Mouse (Mus musculus) embryonic facial prominence, embryonic 13.5 days (tissue): ENCODE measurements around the gene Cdkn2a. TPM values are rescaled to one million over a fixed set of nuclear protein-coding genes. Genes with fewer than 3 reads are reported as not detected.
A peak's percentile ranks its signal among the peaks of the same experiment; 100 is the strongest.

Source experiments
- ATAC-seq: fragments of 200-750 bp; cut with Nextera tagmentation; 2 replicates; pipeline ENCODE4 v1.8.0; 2017; ENCODE audit warnings: low read depth; ENCODE audit not compliant: insufficient number of reproducible peaks, insufficient read depth, low FRiP score, low TSS enrichment
- H3K27ac ChIP-seq: fragments of 300-500 bp; sonication (generic); 2 replicates; pipeline ENCODE4 v1.5.1; 2015; ENCODE audit warnings: moderate library complexity, mild to moderate bottlenecking, inconsistent platforms
- H3K27me3 ChIP-seq: fragments of 300-500 bp; sonication (generic); 2 replicates; pipeline ENCODE4 v1.6.1; 2015; ENCODE audit warnings: mild to moderate bottlenecking, inconsistent platforms
- H3K36me3 ChIP-seq: fragments of 300-500 bp; sonication (generic); 2 replicates; pipeline ENCODE4 v1.6.1; 2015; ENCODE audit warnings: mild to moderate bottlenecking, inconsistent platforms
- H3K4me1 ChIP-seq: fragments of 300-500 bp; sonication (generic); 2 replicates; pipeline ENCODE4 v1.6.1; 2015; ENCODE audit warnings: inconsistent platforms
- H3K4me2 ChIP-seq: fragments of 300-500 bp; sonication (generic); 2 replicates; pipeline ENCODE4 v1.6.1; 2015; ENCODE audit warnings: moderate library complexity, mild to moderate bottlenecking, inconsistent platforms
- H3K4me3 ChIP-seq: fragments of 300-500 bp; sonication (generic); 2 replicates; pipeline ENCODE4 v1.5.1; 2015; ENCODE audit warnings: mild to moderate bottlenecking, inconsistent platforms
- H3K9ac ChIP-seq: fragments of 300-500 bp; sonication (generic); 2 replicates; pipeline ENCODE4 v1.6.1; 2015; ENCODE audit warnings: mild to moderate bottlenecking, inconsistent platforms
- H3K9me3 ChIP-seq: fragments of 300-500 bp; sonication (generic); 2 replicates; pipeline ENCODE4 v1.6.1; 2016; ENCODE audit warnings: inconsistent platforms
- WGBS: fragments of 180-500 bp; shearing (Covaris S2); methylation state at CpG from one replicate; pipeline ENCODE4 v1.1.7; 2015; ENCODE audit warnings: mixed read lengths; 5-methylcytosine and 5-hydroxymethylcytosine counted together
- polyA plus RNA-seq: library from polyadenylated mRNA; unstranded; fragments of >200 nt; fragmentation: Nextera tagmentation; extraction: Ambion mirVana; gene quantifications from 2 replicates; pipeline ENCODE4 v1.2.1, GENCODE M21; 2015

Cdkn2a gene
- not detected in 2 replicates for polyA plus RNA-seq

DNA sequence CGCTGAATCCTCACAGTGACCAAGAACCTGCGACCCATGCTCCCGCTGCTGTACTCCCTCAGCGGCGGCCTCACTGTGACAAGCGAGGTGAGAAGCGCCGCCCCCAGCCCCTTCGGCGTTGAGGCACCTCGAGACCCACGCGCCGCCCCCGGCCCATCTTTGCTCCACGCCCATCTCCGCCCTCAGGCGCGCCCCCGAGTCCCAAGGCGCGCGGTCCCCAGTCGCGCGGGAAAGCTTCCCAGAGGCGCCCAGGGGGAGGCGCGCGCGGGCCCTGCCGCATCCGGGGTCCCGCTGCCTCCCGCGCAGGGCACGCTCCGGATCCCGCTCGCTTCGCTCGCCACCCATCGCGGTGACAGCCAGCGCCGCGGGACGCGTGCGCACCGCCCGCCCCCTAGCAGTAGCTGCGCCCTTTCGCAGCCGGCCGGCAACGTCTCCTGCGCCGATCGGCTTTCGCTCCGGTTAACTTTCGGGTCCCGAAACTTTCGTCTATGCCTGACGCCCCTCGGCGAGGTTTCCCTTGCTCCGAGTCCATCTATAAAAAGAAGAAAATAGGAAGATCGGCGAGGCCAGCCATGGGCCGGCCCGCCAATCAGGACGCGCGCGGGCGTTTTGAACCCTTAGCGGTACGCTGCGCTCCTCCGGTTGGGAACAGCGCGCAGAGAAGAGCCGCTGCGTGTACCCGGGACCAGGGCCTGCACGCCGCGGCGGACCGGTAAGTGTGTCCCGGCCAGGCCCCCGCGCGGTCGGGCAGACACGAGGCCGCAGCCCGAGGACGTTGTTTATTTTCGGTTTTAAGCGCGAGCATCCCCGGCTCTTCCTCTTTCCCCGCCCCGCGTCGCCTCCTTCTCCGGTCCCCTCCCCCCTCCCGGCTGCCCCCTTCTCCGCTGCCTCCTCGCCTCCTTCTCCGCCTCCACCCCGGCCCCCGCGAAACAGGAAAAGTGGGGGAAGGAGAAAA is at the start of gene Cdkn2a:
Gene Cdkn2a (minus strand): TSS at position 168 of the 955 bp plus-strand sequence.
- H3K4me1 ChIP-seq: peaks cover 7% of the 10 kb centered on the region
- H3K27me3 ChIP-seq: peaks cover 90% of the 10 kb centered on the region
- no peak within 1 kb of the TSS for H3K27ac ChIP-seq
- H3K36me3 ChIP-seq: no peaks in the 10 kb centered on the region
- H3K4me3 ChIP-seq: peak within 1 kb of the TSS; percentile 59
- ATAC-seq: peak; percentile 72; the same call in 1 of the 2 replicates
- H3K4me2 ChIP-seq: peak within 1 kb of the TSS; percentile 97
- peak within 1 kb of the TSS; percentile 55 for H3K9ac ChIP-seq
- under 1% methylated on average over 109 of the region's 117 CpGs for WGBS
- no peaks in the 10 kb centered on the region for H3K9me3 ChIP-seq

- Histone ChIP-seq H3K27ac (no peak overlapping the region), H3K4me3 (no peak overlapping the region), H3K4me1 (peaks cover 10% of the 10 kb centered on the region), H3K4me2 (no peak overlapping the region), H3K9me3 (no peaks in the 10 kb centered on the region), H3K9ac (no peak overlapping the region), H3K36me3 (no peaks in the 10 kb centered on the region), H3K27me3 (peaks cover 62% of the 10 kb centered on the region)
- no peak for ATAC-seq
- WGBS: 8% methylated on average over 13 of the region's 13 CpGs
Observed at GRCm38 (mm10) chr4:89313461-89313860, 19.0 kb upstream of the Cdkn2a start.

GRCm38 (mm10) chr4:89310491-89311254 is 16.2 kb upstream of the Cdkn2a start, which contains the start of gene Cdkn2b:
TSS of gene Cdkn2b (minus strand) at chr4:89311039.
- Histone ChIP-seq H3K27me3 (peaks cover 89% of the 10 kb centered on the region), H3K4me1 (peaks cover 10% of the 10 kb centered on the region), H3K4me2 (peak within 1 kb of the TSS; percentile 89), H3K4me3 (peak within 1 kb of the TSS; percentile 48), H3K36me3 (no peaks in the 10 kb centered on the region), H3K9me3 (no peaks in the 10 kb centered on the region), H3K27ac (no peak within 1 kb of the TSS), H3K9ac (peak within 1 kb of the TSS; percentile 57)
- WGBS: under 1% methylated on average over 61 of the region's 61 CpGs
- peak; percentile 76 for ATAC-seq

GRCm38 (mm10) chr4:89309996-89310395 is 15.5 kb upstream of the Cdkn2a start:
- no peak for ATAC-seq
- WGBS: under 1% methylated on average over 11 of the region's 11 CpGs
- no peak overlapping the region for H3K9ac ChIP-seq
- H3K27ac ChIP-seq: no peak overlapping the region
- H3K36me3 ChIP-seq: no peaks in the 10 kb centered on the region
- peaks cover 10% of the 10 kb centered on the region for H3K4me1 ChIP-seq
- H3K9me3 ChIP-seq: no peaks in the 10 kb centered on the region
- H3K4me2 ChIP-seq: peak overlapping the region; percentile 89
- peaks cover 96% of the 10 kb centered on the region for H3K27me3 ChIP-seq
- H3K4me3 ChIP-seq: peak overlapping the region; percentile 48

- H3K27ac ChIP-seq: no peak overlapping the region
- WGBS: 9% methylated on average over 3 of the region's 3 CpGs
- H3K27me3 ChIP-seq: peaks cover 98% of the 10 kb centered on the region
- H3K4me2 ChIP-seq: no peak overlapping the region
- H3K9me3 ChIP-seq: no peaks in the 10 kb centered on the region
- no peak for ATAC-seq
- no peaks in the 10 kb centered on the region for H3K36me3 ChIP-seq
- no peak overlapping the region for H3K9ac ChIP-seq
- H3K4me1 ChIP-seq: peaks cover 10% of the 10 kb centered on the region
- H3K4me3 ChIP-seq: no peak overlapping the region
Observed at GRCm38 (mm10) chr4:89308001-89308400, 13.5 kb upstream of the Cdkn2a start.

- no peak overlapping the region for H3K4me2 ChIP-seq
- no peak overlapping the region for H3K4me3 ChIP-seq
- peaks cover 97% of the 10 kb centered on the region for H3K27me3 ChIP-seq
- ATAC-seq: no peak
- peaks cover 10% of the 10 kb centered on the region for H3K4me1 ChIP-seq
- H3K36me3 ChIP-seq: no peaks in the 10 kb centered on the region
- under 1% methylated on average over 25 of the region's 25 CpGs for WGBS
- H3K9me3 ChIP-seq: no peaks in the 10 kb centered on the region
- no peak overlapping the region for H3K9ac ChIP-seq
- no peak overlapping the region for H3K27ac ChIP-seq
Observed at GRCm38 (mm10) chr4:89306798-89307365, 12.4 kb upstream of the Cdkn2a start.

- no peak for ATAC-seq
- no peak overlapping the region for H3K27ac ChIP-seq
- H3K9me3 ChIP-seq: no peaks in the 10 kb centered on the region
- H3K36me3 ChIP-seq: no peaks in the 10 kb centered on the region
- 1% methylated on average over 3 of the region's 3 CpGs for WGBS
- no peak overlapping the region for H3K4me2 ChIP-seq
- peaks cover 5% of the 10 kb centered on the region for H3K4me1 ChIP-seq
- no peak overlapping the region for H3K9ac ChIP-seq
- peaks cover 94% of the 10 kb centered on the region for H3K27me3 ChIP-seq
- H3K4me3 ChIP-seq: no peak overlapping the region
Observed at GRCm38 (mm10) chr4:89305691-89306090, 11.2 kb upstream of the Cdkn2a start.

GRCm38 (mm10) chr4:89303281-89303995 is 9.0 kb upstream of the Cdkn2a start:
- 2% methylated on average over 14 of the region's 14 CpGs for WGBS
- H3K27ac ChIP-seq: no peak overlapping the region
- no peaks in the 10 kb centered on the region for H3K4me1 ChIP-seq
- H3K36me3 ChIP-seq: no peaks in the 10 kb centered on the region
- no peak overlapping the region for H3K9ac ChIP-seq
- no peak overlapping the region for H3K4me3 ChIP-seq
- no peaks in the 10 kb centered on the region for H3K9me3 ChIP-seq
- no peak for ATAC-seq
- H3K4me2 ChIP-seq: no peak overlapping the region
- H3K27me3 ChIP-seq: peaks cover 92% of the 10 kb centered on the region

GRCm38 (mm10) chr4:89302129-89302528 is 7.7 kb upstream of the Cdkn2a start:
- WGBS: 5% methylated on average over 1 of the region's 1 CpGs

GRCm38 (mm10) chr4:89299721-89300120 is 5.3 kb upstream of the Cdkn2a start:
- H3K9ac ChIP-seq: no peak overlapping the region
- WGBS: 4% methylated on average over 2 of the region's 2 CpGs
- H3K27me3 ChIP-seq: peaks cover 90% of the 10 kb centered on the region
- H3K36me3 ChIP-seq: no peaks in the 10 kb centered on the region
- H3K9me3 ChIP-seq: no peaks in the 10 kb centered on the region
- ATAC-seq: no peak
- H3K4me3 ChIP-seq: no peak overlapping the region
- no peak overlapping the region for H3K27ac ChIP-seq
- no peaks in the 10 kb centered on the region; the same call in none of the 2 replicates for H3K4me1 ChIP-seq
- no peak overlapping the region for H3K4me2 ChIP-seq

More at GRCm38 (mm10) chr4:89302129-89302528, 7.7 kb upstream of the Cdkn2a start:
- Histone ChIP-seq H3K4me2 (no peak overlapping the region), H3K27ac (no peak overlapping the region), H3K9me3 (no peaks in the 10 kb centered on the region), H3K36me3 (no peaks in the 10 kb centered on the region), H3K27me3 (peaks cover 90% of the 10 kb centered on the region), H3K4me1 (no peaks in the 10 kb centered on the region), H3K9ac (no peak overlapping the region), H3K4me3 (no peak overlapping the region)
- no peak for ATAC-seq
